Mouse (Mus musculus) heart, postnatal 0 days (tissue): ENCODE results near the gene Cldn17.

Source experiments
- CTCF ChIP-seq: IDR thresholded peaks from 2 replicates; pipeline ENCODE4 v1.5.1; 2016; ENCODE audit warnings: antibody characterized with exemption, control low read depth, low read depth
- EP300 ChIP-seq: IDR thresholded peaks from 2 replicates; pipeline ENCODE4 v1.6.1; 2016; ENCODE audit warnings: antibody characterized with exemption, low read depth

- TF ChIP-seq CTCF (peak; percentile 45), EP300 (no peak)
These were observed 35.7 kb upstream of the Cldn17 start for GRCm38 (mm10) chr16:88542488-88542887.
